Mouse (Mus musculus): Measurements from ENCODE around the gene Tex14. TPM values are rescaled to one million over a fixed set of nuclear protein-coding genes. Genes with fewer than 3 reads are reported as not detected.
A peak's percentile ranks its signal among the peaks of the same experiment; 100 is the strongest.
"Not testable (repeated sequence)": the region's sequence is repeated elsewhere in the genome, so short reads cannot be mapped to it uniquely, and the experiment has no call there.

Gene Tex14
- 0.93 and 2.8 TPM in 2 replicates for polyA plus RNA-seq (2012; rRNA removed)

- DNase-seq (ENCODE audit: low spot score) = peak; percentile 25
Observed at GRCm38 (mm10) chr11:87404876-87405275, at the start of gene Tex14, which contains the start of gene Rad51c. Gene Tex14 (plus strand): TSS chr11:87405065. Gene Rad51c (minus strand): TSS chr11:87404954.

- DNase-seq (ENCODE audit: low spot score) = peak; percentile 19
Observed at GRCm38 (mm10) chr11:87357317-87358300, 47.3 kb upstream of the Tex14 start.

DNA sequence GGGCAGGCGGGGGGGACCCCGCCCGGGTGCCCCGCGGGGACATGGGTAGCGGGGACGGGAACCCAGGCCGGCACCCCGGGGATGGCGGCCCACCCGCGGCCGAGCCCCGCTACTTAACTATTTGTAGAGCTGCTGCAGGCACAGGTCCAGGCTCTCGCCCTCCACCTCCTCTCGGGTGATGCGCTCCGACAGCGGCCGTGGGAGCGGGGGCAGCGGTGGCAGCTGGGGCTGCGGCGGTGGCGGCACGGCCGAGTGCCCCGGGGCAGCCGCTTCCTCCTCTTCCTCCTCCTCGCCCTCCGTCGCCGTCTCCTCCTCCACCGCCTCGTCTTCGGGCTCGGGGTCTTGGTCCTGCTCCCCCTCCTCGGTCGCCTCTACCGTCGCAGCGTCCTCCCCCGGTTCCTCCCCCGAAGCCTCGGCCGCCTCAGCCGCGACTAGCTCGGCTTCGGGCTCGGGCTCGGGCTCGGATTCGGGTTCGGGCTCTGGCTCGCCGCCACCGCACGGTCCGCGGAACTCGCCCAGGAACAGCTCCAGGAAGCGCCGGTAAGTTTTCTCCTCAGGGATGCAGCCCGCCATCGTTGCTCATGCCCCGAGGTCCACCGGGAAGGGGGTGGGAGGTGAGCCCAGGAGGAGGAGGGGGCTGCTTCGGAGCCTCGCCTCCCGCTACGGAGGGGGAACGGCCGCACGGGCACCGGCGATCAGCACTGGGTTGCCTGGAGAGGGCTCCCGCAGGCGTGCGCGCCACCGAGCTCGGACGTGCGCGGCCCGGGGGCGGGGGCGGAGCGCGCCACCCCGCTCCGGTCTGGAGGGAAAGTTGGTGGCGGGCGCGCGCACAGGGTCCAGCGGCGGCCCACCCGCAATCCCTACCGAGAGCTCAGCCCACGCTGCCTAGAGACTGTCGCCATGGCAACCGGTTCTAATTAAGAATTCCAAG is 46.3 kb upstream of the Tex14 start, which contains the start of gene Ppm1e:
Gene Ppm1e, minus strand, starts transcription at position 693 of the 931 bp plus-strand sequence.
- DNase-seq (ENCODE audit: low spot score) = peak; percentile 50

GRCm38 (mm10) chr11:87359262-87359612 is 45.6 kb upstream of the Tex14 start:
- DNase-seq (ENCODE audit: low spot score) = no peak

DNA sequence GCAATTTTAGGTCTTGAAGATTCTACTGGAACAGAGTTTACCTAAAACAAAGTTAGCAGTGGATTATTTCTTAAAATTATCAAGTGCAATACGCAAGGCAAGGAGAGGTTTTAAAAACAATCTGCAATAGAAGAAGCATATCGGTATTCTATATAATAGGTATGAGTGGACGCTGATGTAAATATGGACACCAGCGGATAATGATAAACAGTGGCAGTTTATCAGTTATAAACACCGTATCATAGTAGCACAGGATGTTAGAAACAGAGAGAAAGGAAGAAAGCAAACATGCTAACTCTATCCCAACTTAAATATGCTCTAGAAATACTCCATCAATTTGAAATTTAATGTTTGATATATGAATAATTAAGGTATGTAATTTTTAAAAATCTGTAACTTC is 39.7 kb upstream of the Tex14 start:
- no peak for DNase-seq (ENCODE audit: low spot score)

- DNase-seq (ENCODE audit: low spot score) = no peak
Observed at GRCm38 (mm10) chr11:87367061-87367460, 37.8 kb upstream of the Tex14 start.

- DNase-seq (ENCODE audit: low spot score) = no peak
Observed at GRCm38 (mm10) chr11:87367865-87368580, 36.8 kb upstream of the Tex14 start.

GRCm38 (mm10) chr11:87384551-87384950 is 20.3 kb upstream of the Tex14 start:
- no peak for DNase-seq (ENCODE audit: low spot score)

- DNase-seq (ENCODE audit: low spot score) = no peak
Observed at GRCm38 (mm10) chr11:87385676-87386075, 19.2 kb upstream of the Tex14 start.

- no peak for DNase-seq (ENCODE audit: low spot score)
Observed at GRCm38 (mm10) chr11:87393855-87394254, 11.0 kb upstream of the Tex14 start.

DNA sequence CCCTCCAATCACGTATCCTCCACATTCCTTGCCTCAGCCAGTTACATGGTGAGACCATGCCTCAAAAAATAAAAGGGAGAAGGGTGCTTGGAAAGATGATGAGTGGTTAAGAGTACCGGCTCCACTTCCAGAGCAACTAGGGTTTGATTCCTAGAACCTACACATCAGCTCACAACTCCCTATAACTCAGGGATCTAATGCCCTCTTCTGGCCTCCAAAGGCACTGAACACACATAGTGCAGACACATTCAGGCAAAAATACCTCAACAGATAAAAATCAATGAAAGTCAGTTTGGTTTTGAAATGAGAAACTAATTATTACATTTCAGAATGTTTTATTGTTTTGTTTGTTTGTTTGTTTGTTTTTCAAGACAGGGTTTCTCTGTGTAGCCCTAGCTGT is 6.5 kb upstream of the Tex14 start:
- DNase-seq (ENCODE audit: low spot score) = no peak

DNA sequence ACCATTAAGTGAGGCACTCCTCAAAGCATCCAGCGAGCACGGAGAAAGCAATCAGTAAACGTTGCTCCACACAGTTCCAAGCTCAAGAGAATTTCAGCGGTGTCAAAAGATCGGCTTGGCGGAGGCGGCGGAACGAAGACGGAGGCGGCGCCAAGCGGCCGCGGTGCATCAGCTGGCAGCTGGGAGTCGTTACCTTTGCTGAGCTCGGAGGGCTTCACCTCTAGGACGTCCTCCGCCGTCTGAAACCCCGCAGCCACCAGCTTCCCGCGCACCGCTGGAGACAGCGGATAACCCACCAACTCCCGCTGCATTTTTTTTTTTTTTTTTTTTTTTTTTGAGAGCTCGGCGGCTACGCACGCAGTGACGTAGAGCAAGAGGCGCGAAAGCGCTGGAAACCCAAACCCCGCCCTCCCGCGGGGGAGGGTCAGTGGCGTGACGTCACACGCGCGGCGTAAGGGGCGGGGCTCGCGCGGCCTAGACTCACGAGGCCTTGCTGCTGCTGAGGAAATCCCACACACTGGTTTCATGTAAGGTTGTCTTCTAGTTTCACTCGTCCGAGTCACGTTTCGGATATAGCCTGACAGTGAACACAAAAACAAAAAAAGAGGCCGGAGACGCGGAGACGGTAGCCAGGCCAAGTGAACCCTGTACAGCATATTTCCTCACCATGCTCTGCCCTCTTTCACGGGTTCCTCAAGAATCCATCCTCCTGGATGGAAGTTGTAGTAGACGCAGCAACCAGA is 583 bp upstream of the Tex14 start:
- peak; percentile 93 for DNase-seq (ENCODE audit: low spot score)

DNA sequence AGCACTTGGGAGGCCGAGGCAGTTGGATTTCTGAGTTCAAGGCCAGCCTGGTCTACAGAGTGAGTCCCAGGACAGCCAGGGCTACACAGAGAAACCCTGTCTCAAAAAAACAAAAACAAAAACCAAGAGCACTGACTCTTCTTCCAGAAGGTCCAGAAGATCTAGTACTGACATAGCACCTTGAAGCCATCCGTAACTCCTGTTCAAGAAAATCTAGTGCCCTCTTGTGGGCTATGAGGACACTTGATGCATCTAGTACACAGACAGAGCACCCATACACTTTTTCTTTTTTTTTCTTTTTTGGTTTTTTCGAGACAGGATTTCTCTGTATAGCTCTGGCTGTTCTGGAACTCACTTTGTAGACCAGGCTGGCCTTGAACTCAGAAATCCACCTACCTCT is 8.5 kb downstream of the Tex14 start:
- DNase-seq (ENCODE audit: low spot score) = not testable (repeated sequence)

GRCm38 (mm10) chr11:87416120-87416519 is 11.3 kb downstream of the Tex14 start:
- no peak for DNase-seq (ENCODE audit: low spot score)

GRCm38 (mm10) chr11:87420861-87421260 is 16.0 kb downstream of the Tex14 start:
- no peak for DNase-seq (ENCODE audit: low spot score)

DNA sequence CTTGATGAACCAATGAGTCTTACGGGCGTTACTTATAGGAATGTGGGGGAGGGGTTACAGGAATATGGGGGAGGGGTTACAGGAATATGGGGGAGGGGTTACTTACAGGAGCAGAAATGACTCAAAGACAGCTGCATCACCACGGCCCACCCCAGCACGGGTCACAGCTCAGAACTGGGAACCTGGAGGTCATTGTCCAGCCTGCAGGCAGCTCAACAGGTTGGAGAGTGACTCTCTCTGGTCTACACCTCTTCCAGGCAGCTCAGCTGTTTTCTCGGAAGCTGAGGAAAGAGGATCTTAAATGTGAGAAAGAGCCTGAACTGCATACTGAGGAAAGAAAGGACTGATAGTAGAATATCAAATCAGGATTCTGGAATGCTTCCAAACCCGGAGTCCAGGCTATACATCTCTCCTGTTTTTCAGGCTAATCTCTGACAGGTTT is 16.9 kb downstream of the Tex14 start:
- DNase-seq (ENCODE audit: low spot score) = no peak

GRCm38 (mm10) chr11:87422511-87423340 is 17.9 kb downstream of the Tex14 start:
- peak; percentile 67 for DNase-seq (ENCODE audit: low spot score)

- DNase-seq (ENCODE audit: low spot score) = no peak
Observed at GRCm38 (mm10) chr11:87423551-87424325, 18.9 kb downstream of the Tex14 start.

DNA sequence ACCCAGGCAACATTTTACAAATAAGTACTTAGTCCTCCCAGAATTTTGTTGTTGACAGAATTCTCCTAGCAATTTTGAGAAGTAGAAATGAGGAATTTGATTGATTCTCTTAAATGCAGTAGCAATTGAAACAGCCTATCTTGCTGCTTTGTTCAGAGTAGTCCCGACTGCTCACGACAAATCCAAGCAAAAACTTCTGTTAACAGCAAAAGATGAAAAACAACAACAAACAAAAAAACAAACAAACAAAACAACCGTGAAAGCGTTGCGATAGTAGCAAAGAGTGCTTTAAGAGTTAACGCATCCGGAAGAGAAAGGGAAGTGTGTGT is 21.2 kb downstream of the Tex14 start:
- DNase-seq (ENCODE audit: low spot score) = no peak
